Mouse (Mus musculus) brown adipose tissue, adult 24 weeks (tissue): ENCODE results near the gene Olfr1301. TPM values are rescaled to one million over a fixed set of nuclear protein-coding genes. Genes with fewer than 3 reads are reported as not detected.

Experiments used
- H3K27ac ChIP-seq: fragments of 200-500 bp; replicated peaks from 2 replicates; pipeline ENCODE4 v1.5.1; 2012; ENCODE audit warnings: low read depth, mild to moderate bottlenecking, low read length
- H3K4me1 ChIP-seq: fragments of 200-500 bp; 2 replicates; pipeline ENCODE4 v1.6.1; 2012; ENCODE audit warnings: low read length, mixed read lengths; ENCODE audit not compliant: control insufficient read depth, insufficient read depth, insufficient read length
- H3K4me3 ChIP-seq: fragments of 200-500 bp; 2 replicates; pipeline ENCODE4 v1.5.1; 2012; ENCODE audit warnings: low read depth, mild to moderate bottlenecking, low read length, moderate library complexity; ENCODE audit not compliant: insufficient read depth
- polyA plus RNA-seq: library from polyadenylated mRNA; stranded (reverse); fragments of >200 nt; gene quantifications from 2 replicates; pipeline ENCODE4 v1.2.4, GENCODE M21; 2012; ENCODE audit not compliant: missing spikeins, insufficient read depth, insufficient read length

The Olfr1301 gene
- not detected in 2 replicates for polyA plus RNA-seq

GRCm38 (mm10) chr2:111750706-111751105 is at the start of gene Olfr1301:
Gene Olfr1301, plus strand, starts transcription at chr2:111751006.
- no peak within 1 kb of the TSS for H3K4me3 ChIP-seq
- no peaks in the 10 kb centered on the region for H3K4me1 ChIP-seq
- H3K27ac ChIP-seq, result no peak within 1 kb of the TSS

GRCm38 (mm10) chr2:111726739-111727138 is 24.1 kb upstream of the Olfr1301 start:
- H3K27ac ChIP-seq, result no peak overlapping the region
- H3K4me3 ChIP-seq, result no peak overlapping the region
- H3K4me1 ChIP-seq, result no peaks in the 10 kb centered on the region

- H3K4me1 ChIP-seq, result no peaks in the 10 kb centered on the region
- H3K27ac ChIP-seq, result no peak within 1 kb of the TSS
- H3K4me3 ChIP-seq, result no peak within 1 kb of the TSS
Observed at GRCm38 (mm10) chr2:111777129-111777528, 26.3 kb downstream of the Olfr1301 start, which contains the start of gene Olfr1302. Gene Olfr1302, plus strand, starts transcription at chr2:111777429.

Other genes starting within 250 kb of the Olfr1301 start
- not detected in 2 replicates for gene Olfr1293-ps, start 225.8 kb upstream of the Olfr1301 start, polyA plus RNA-seq
- not detected in 2 replicates for gene Olfr1294, start 210.7 kb upstream of the Olfr1301 start, polyA plus RNA-seq
- gene Olfr1295, start 181.3 kb upstream of the Olfr1301 start, polyA plus RNA-seq, result not detected in 2 replicates
- not detected in 2 replicates for gene Olfr1297, start 124.5 kb upstream of the Olfr1301 start, polyA plus RNA-seq
- not detected in 2 replicates for gene Olfr1298, start 101.8 kb upstream of the Olfr1301 start, polyA plus RNA-seq
- not detected in 2 replicates for gene Olfr1299, start 89.6 kb upstream of the Olfr1301 start, polyA plus RNA-seq
- gene Olfr1302, start 26.4 kb downstream of the Olfr1301 start, polyA plus RNA-seq, result not detected in 2 replicates
- not detected in 2 replicates for gene Olfr1303, start 69.3 kb downstream of the Olfr1301 start, polyA plus RNA-seq
- gene Olfr1305, start 126.1 kb downstream of the Olfr1301 start, polyA plus RNA-seq, result not detected in 2 replicates
- gene Olfr1306, start 165.3 kb downstream of the Olfr1301 start, polyA plus RNA-seq, result not detected in 2 replicates
- gene Olfr1307, start 198.4 kb downstream of the Olfr1301 start, polyA plus RNA-seq, result not detected in 2 replicates
- not detected in 2 replicates for gene Olfr1308, start 213.9 kb downstream of the Olfr1301 start, polyA plus RNA-seq
- gene Olfr1309, start 239.3 kb downstream of the Olfr1301 start, polyA plus RNA-seq, result not detected in 2 replicates